Mouse (Mus musculus) monocyte, adult 2 months (primary cell): ENCODE results near the gene Klf16.
"Not testable (repeated sequence)": the region's sequence is repeated elsewhere in the genome, so short reads cannot be mapped to it uniquely, and the experiment has no call there.

Experiments
- DNase-seq, 2 experiments: peaks; one replicate each; pipeline ENCODE4 v3.0.0; 2022; ENCODE audit warnings: low spot score in 2 of 2, low read depth in 1 of 2

Klf16 gene

DNA sequence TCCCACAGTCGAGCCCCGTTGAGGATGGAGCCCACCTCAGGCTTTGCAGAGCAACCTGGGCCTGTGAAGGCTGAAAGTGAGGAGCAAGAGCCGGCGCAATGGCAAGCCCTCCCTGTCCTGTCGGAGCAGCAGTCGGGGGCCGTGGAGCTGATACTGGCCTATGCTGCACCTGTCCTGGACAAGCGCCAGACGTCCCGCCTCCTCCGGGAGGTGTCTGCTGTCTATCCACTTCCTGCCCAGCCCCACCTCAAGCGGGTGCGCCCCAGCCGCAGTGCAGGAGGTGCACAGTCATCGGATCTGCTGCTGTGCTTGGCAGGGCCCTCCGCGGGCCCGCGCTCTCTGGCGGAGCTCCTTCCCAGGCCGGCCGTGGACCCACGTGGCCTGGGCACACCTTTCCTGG lies 29.2 kb upstream of the Klf16 start:
- DNase-seq = no peak

DNA sequence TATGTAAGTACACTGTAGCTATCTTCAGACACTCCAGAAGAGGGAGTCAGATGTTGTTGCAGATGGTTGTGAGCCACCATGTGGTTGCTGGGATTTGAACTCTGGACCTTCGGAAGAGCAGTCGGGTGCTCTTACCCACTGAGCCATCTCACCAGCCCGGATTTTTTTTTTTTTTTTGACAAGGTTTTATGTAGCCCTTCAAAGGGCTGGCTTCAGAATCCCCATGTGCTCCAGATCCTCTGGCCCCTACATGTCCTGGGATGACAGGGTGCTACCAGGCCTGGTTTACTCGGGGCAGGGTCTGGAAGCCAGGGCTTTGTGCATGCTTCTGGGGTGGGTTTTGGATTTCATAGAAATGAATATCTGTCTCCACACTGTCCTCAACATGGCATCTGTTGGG lies 28.6 kb upstream of the Klf16 start, which contains the start of gene Gm49322:
Gm49322 (plus strand) TSS at position 301 of the 400 bp plus-strand sequence.
- DNase-seq = not testable (repeated sequence)

DNA sequence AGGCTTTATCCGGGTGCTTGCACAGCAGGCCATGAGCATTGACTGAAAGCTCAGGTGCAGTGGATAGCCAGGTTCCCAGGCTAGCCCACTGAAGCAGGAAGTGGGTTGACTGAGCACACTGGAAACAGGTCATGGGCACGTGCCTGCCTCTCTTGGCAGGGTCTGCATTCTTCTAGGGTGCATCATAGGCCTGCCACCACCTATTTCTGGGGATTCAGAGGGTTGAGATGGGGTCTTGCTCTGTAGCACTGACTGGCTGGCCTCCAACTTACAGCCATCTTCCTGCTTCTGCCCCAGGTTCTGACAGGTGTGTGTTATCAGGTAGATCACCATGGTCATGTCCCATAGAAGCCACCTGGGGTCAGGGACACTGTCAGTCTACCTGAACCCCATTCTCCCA lies 27.9 kb upstream of the Klf16 start:
- DNase-seq = no peak

DNA sequence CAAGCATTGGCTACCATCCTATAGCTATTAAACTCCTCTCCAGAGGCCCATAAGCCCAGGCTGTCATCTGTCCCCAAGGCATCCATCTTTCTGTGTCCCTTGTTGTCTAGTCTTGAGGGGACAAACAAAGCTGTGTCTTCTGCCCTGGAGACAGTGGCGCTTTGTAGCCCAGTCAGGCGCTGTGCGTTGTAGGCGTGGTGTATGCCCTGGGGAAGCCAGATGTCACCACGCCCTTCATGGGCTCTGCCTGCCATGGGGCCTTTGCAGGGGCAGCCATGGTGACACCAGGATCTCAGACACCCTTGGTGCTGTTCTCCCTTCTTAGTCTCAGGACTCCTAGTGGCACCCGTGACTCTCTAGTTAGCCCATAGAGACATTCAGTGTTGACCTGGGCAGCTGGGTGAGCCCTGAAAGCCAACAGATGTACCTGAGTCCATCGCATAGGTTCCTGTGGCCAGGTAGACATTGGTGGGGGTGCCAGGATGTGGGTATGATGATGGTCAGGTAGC lies 26.9 kb upstream of the Klf16 start:
- DNase-seq = no peak

DNA sequence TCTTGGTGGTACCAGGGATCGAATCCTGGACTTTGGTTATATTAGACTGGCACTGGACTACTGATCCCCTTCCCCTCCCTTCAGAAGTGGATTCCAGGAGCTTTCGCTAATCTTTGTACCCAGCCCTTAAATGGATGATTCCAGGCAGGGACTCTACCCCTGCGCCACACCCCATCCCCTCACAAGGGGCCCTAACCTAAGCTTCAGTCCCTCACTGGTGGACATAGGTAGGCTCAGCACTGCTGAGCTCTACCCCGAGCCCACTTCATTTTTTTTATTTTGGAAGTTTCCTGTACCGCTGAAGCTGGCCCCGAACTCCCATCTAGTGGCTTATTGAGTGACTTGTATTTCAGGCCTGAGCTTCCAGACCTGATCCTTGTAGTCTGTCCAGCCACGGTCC lies 26.2 kb upstream of the Klf16 start:
- no peak for DNase-seq

DNA sequence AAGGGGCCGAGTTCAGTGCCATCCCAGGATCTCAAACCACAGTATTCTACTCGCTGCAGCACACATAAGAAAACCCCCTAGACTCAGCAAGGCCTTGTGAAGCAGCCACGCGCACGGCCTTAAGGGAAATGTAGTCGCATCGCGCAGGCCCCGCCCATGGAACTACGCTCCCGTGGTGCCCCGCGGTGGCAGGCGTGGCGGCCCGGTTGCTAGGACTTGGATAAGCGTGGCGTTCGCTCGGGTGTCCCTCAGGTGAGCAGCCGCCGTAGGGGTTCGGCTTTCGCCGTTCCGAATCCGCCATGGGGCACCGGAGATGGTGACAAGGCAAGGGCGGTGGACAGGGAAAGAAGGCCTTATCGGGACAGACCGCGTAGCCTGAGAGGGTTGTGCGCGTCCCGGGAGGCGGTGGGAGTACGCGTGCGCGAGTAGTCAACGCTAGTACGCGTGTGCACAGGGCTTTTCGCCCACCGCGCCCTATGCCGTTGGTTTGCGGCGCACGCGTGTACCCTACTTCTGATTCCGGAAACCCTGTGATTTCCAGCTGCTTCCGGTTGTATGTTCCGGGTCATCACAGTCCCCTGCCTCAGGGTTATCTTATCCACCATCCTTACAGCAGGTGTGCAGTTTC lies 25.7 kb upstream of the Klf16 start, which contains the start of the genes Scamp4 and Adat3:
Scamp4 (plus strand) TSS at position 175 of the 628 bp plus-strand sequence.
Adat3 (plus strand) TSS at position 183 of the 628 bp plus-strand sequence.
- DNase-seq = peak; percentile 74 to 93

DNA sequence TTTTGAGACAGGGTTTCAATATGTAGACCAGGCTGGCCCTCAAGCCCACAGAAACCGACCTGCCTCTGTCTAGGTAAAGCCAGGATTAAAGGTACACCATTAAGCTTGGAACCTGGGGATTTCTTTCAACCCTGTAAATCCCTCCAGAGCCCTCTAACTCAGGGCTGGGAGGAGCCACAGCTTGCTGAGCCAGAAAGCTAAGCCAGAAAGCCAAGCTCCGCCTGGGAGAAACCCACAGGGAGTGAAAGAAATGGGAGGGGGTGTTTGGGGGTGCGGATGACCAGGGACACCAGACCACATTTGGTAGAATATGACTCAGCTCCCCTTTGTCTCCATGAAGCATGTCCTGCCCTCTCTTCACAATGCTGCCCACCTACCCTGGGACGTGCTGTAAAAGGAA lies 19.2 kb upstream of the Klf16 start:
- no peak for DNase-seq

DNA sequence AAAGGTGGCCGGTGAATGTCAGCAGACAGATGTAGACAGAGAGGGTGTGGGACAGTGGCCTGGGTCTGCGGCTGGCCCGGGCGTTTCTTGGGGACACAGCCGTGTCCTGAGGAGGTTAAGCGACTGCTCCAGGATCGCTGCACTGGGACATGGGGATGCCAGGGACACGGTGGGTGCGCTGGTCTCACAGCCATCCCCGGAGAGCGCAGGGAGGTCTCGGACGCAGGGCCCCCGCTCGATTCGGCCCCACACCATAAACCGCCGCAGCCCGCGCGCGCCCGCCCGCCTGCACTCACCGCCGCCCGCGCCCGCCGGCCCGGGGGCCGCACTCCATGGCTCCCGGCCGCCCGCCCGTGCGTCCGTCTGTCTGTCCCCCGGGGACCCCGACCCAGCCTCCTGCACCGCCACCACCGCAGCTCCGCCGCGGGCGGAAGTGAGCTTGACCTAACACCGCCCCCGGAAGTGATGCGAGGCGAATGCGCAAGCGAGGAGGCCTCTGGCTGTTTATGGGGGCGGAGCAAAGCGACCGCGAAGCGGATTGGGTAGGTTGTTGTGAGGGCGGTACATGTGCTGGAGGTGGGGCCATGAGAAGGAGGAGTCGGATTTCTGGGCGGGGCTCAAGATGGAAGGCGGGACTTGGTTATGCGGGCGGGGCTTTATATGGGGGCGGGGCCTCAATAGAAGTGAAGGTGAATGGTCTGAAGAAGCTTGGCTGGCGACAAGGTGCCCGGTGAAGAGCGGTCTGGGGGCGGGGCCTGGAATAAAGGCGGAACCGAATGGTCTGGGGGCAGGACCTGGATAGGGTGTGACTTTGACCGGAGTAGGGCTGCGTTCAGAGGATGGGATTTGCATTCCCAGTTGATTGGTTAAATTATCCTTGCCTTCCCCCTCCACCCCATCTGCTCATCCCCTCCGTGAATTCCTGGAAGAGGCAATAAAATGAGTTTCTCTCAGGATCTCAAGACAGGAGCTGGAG lies 13.0 kb upstream of the Klf16 start, which contains the start of gene Abhd17a:
Abhd17a (minus strand) TSS at position 463 of the 976 bp plus-strand sequence.
- peak; percentile 81 to 88 for DNase-seq

DNA sequence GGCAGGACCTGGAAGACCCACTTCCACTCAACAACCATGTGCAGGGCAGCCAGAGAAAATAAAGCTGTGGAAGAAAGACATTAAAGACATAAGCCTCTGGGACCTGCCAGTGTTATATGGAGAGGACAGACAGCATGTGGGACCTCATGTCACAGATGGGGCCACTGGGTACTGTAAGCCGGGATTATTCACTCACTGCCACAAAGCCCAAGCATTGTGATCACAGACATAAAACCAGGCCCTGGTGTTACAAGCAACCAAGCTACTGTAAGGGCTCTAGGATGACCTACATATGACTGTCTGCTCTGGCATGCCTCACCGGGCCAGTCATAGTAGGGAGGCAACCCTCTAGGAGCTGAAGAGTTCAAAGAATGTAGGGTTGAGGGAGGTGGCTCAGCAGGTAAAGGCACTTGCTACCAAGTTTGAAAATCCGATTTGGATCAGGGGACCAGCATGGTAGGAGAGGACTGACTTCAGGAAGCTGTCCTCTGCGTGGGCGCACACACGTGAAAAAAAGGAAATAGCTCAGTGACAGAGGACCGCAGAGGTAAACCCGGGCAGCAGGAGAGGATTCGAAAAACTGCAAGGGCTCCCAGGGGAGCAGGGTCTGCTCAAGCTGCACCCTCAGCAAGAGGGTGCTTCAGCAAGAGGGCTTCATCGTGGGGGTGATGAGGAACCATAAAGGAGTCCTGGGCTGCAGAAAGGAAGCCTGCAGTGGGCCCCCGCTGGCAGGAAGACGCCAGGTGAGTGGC lies 12.2 kb upstream of the Klf16 start:
- DNase-seq = no peak

DNA sequence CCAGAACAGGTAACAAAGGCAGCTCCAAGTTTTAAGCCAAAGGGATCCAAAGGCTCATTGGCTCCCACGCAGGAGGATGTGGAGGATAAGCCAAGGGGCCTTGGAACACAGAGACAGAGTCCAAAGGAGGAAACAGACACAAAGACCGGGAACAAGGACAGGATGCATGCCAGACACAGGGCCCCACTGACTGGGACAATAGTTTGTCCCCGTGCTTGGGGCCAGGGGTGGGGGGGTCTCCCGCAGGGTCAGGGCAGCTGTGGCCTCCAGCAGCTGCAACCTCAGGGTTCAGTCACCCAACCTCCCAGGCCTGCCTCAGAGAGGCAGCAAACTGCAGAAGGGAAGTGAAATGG lies 10.2 kb upstream of the Klf16 start:
- no peak for DNase-seq

DNA sequence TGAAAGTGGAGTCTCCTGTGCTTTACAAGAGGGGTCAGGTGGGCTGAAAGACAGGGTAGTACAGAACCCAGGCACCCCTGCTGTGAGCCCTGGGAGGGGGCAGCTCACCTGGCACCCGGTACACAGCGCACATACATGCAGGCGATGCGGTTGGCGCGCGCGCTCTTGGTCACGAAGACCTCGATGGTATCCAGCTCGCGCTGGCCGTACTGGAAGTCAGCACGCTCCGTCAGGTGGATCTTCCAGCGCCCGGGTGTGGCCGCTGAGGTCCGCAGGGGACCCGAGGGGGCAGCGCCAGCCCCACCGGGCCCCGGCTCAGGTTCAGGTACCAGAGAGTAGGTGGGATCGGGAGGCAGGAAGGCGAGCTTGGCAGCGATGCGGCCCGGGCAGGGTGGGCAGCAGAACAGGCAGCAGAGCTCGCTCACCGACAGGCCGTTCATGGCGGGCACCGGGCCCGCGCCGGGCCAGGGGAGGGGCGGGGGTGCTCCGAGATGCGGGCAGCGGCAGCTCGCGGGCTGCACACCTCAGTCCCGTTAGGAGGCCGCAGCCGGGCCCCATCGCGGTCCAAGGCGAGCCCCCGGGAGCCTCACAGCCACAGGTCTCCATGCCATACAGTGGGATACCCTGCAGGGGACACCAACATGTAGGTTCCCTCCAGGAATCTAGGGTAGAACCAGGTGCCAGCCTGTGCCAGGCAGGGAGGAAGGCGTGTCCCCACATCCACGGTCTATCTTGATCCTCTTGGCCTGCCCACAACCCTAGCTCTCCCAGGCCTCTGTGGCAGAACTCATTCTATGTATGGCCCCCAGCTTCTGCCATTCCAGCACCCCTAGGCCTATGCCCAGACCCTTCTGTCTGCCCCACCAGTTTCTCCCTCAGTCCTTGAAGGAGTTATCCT lies 9.5 kb upstream of the Klf16 start:
- no peak for DNase-seq

DNA sequence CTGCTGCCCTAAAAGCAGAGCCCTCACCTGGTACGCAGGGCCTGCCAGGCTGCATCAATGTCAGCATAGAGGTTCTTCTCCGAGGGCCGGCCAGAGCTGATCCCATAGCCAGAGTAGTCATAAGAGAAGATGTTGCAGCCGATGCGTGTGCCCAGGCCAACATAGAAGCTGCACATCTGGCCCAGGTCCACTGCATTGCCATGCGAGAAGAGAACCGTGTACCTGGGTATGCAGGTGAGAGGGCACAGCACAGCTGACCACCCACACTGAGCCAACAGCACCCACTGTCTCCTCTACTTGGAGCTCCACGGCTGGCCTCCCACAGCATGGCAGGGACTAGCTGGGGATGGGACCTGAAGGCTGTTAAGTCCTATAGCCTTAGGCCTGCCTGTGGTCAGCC lies 8.5 kb upstream of the Klf16 start:
- no peak for DNase-seq

DNA sequence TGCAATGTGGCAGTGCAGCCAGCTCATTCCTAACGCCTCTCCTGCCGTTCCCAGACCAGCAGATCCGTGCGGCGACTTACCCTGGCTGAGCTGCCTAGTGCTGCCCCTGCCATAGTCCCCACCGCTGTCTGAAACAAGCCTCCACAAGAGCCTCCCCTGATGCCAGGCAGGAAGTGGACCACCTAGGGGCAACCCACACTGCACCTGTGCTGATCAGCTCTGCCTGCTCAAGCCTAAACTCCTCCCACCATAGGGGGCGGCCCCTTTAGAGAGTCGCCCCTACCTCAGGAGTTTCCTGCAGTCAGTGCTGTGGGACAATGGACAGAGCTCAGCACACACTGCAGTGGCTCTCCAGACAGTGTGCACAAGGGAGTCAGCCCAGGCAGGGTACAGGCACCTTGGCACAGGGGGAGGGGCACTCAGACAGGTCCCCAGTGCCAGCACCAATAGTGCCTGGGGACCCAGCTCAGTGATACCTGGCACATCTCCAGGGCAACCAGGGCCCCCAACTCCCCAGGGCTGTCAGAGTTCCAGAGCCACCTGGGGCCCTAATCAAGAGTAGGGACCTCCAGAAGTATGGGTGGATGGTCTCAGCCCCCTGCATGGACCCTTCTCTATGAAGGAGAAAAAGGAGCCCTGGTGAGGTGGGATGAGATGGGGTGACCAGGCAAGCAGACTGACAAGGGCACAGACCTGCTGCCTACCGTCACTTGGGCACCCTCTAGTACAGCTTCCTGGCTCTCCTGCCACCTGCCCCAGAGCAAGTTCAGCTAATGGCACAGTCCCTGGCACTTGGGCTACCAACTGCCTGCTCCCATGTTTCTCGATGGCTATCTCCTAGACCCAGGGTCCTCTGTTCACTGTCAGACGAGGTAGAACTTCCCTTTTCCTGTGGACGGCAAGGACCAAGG lies 7.8 kb upstream of the Klf16 start:
- DNase-seq = no peak

DNA sequence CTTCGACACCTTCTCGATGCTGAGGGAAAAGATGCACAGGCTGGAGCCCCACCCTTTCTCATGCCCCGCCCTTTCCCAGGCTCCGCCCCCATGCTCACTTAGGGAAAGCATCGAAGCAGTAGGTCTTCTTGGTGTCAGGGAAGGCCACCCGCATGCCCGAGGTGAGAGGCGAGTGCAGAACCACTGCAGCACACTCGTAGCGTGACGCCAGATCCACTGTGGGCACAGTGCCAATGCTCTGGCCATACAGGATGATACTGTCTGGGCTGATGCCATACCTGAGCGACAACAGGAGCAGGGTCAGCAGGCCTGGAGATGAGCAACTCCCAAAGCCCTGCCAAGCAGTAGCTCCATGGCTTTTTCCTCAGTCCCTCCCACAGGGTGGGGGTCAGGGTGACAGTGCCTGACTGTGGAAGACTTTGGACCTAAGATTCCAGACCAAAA lies 6.9 kb upstream of the Klf16 start:
- no peak for DNase-seq

DNA sequence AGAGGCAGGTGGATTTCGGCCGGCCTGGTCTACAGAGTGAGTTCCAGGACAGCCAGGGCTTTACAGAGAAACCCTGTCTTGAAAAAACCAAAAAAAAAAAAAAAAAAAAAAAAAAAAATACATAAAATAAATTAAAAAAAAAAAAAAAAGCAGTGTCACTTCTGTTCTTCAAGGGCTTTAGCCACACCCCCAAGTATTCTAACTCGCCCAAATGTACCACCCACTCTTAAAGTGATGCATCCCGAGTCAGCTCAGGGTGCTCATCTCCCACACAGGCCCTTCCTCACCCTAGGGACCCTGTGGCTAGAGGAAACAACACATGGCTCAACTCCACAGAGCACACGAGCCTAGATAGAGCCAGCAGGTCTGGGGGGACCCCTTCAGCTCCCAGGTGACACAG lies 5.9 kb upstream of the Klf16 start:
- no peak for DNase-seq

DNA sequence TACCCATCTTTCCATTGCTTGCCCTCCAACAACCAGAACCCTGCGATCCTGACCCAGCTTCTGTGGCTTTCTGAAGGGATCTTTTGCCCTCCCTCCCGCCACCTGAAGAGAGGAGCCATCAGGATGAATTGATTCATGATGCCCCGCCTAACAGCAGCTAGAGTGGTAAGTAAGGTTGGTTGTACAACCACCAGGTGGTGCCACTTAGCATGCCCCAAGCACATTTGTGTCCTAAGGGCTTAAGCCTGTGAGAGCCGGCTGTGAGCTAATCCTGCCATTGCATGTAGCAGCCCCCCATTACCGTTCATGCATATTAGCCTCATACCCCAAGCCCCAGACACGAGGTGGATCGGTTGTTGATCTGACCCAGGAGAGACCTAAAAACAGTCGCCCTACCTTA lies 1.8 kb upstream of the Klf16 start:
- peak in 1 of 2 experiments; percentile 36 for DNase-seq

DNA sequence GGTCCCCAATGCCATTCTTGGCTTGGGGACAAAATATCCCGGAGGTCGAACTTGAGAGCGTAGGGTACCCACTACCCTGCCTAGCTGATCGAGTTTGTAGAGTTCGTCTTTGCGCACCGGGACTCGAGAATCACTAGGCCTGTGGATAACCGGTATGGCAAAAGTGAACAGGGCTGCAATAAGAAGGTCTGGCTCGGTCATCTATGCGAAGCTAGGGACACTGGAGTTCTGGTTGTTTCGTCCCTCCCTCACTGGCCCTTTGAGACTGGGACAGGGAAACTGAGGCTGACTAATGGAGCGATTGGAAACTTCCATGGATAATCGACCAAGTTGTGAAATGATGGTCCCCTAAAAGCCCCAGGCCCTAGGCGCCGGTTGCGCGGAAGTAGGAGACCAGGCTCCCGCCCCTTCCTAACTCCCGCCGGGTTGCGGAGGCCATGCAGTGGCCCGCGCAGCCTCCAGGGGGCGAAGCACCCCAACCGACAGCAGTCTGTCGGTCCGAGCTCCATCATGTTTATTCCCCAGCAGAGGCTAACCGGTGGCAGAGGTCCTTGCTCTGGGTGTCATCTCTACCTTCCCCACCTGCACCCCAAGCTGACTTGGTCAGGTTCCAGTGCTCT lies 1.1 kb upstream of the Klf16 start:
- DNase-seq = peak in 1 of 2 experiments; percentile 79

DNA sequence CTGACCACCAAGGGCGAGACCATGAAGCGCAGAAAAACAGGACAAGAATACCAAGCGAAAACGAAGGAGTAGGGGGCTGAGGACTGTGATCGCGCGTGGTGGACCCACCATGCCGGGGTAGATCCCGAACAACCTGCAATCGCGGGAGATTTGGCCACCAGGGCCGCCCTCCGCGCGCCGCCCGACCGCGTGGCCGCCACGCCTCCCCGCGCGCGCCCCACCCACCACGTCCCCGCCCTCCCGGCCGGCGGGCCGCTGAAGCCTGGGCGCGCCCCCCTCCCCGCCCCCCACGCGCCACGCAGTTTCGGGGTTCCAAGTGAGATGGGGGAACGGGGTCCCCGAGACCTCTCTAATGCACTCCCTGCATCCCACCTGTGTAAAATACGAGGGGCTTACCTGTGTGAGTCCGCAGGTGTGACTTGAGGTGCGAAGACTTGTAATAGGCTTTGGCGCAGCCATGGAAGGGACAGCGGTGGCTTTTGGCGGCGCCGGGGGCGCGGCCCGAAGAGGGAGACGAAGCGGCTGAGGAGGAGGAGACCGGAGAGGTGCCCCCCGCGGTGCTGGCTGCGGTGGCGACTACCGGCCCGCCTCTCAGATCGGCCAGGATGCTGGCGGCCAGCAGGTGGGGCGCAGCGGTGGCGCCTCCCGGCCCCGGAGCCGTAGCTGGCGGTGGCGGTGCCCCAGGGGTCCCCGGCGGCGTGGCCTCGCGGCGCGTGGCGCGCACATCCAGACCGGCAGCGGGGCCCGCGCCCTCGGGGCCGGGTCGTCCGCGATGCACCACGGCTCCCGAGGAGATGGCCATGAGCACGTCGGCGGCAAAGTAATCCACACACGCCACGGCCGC lies 548 bp downstream of the Klf16 start:
- DNase-seq = peak in 1 of 2 experiments; percentile 43
